Mouse (Mus musculus): Measurements from ENCODE around the gene Pcnx4.

Pcnx4 gene

DNA sequence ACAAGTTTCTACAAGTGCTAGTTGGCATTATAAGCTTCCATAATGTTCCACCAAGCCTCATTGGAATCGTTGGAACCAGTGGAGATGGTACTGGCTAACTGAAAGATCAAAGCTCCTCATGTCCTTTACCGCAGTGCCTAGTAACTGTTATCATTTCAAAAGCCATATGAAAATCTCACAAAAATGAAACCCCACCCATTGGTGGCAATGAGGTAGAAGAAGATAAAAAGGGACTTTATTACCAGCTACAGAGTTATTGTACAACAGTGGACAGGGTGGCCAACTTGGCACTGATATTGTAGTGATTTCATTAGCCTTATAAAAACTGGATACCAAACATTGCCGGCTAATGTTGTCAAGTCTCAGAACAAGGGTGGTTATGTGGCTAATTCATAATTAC is 75.9 kb downstream of the Pcnx4 start:
- no peak for DNase-seq

DNA sequence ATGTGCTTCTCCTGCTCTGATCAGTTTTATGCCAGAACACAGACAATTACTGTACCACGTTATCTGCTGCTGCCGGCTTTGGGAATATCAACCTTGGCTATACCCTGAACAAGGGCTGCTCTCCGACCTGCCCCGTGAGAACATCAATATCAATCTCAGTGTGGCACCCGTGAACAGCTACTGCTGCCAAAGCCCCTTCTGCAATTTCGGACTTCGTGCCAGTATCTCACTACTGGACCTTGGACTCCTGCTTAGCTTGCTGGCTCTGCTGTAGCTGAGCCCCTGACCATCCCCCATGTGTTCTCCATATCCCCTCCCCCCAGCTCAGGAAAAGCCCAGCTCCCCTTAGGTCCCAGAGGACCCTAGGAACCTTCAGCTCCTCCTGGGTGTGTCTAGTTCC is 84.7 kb downstream of the Pcnx4 start:
- DNase-seq: no peak

DNA sequence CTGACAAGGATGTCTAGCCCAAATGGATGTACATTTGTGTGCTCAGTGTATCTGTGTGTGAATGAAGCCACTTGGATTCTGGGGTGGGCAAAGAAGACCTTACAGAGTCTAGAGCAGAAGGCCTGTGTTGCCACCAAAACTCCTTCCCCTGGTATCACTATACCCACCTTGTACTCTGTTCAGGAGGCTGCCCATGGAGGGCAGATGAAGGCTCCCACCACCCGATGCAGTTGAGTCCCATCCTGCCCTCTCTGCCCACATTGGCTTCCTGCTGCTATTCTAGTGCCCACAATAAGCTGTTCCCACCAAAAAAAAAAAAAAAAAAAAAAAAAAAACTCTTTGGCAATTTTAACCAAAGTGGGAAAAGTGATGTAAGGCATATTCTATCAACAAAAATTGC is 85.3 kb downstream of the Pcnx4 start:
- DNase-seq: no peak

DNA sequence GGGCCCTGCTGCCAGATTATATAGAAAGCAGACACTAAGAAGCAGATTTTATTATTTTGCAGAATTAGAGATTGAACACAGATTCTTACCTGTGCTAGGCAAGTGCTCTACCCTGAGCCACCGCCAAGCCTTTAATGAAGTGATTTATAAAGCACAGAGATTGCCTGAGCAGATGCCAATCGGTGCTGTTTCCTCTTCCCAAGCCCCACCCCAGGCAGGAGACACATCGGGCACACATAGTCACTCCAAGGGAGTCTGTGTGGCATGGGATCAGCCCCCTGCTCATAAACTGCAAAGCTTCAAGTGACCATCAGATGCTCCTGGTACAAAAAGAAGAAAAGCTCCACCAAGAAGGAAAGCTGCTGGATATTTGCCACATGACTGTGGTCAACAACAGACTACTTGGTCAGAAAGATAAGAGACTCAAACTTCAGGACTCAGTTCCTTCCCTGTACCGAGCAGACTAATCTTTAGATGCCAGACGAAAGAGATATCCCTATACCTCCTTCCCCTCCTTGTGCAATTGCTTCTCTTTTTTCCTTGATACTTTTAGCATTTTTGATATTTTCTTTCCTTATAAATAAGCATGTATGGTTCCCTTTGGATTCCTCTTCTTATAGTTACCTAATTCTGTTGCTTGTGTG is 86.8 kb downstream of the Pcnx4 start:
- no peak for DNase-seq

DNA sequence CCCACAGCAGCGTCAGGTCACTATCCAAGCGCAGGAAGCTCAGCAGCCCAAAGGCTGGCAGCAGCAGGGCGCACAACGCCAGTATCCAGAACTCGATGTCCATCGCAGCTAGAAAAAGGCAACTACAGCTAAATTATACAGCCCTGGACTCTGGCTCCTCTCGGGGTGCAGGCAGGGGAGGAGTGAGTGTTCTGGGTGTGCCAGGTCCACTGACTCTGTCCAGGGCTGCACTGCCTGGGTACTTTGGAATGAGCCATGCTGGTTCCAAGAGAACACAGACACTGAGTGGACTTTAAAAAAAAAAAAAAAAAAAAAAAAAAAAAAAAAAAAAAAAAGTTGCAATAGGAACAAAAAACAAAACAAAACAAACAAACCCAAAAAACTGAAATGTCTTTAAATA is 92.6 kb downstream of the Pcnx4 start:
- DNase-seq: no peak

Data from right cerebral cortex, postnatal 25 days (tissue).